In the genomic region with DNA sequence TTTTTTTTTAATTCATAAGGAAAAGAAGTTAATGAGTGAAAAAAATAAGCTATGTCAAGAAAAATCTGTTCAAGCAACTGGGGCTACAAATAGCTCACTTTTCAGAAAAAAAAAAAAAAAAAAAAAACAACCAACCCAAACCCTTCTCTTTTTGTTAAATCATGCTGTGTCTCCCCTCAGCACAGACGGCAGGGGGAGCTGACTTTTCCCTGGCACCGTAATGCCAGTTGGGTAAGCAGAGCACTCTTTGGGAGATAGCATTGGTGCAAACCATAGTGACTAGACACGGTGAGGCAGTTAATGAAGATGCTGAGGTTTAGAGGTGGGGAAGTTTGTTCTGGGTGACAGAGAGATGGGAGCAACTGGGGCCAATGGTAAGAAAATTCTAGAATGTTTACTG, we compare ENCODE assay signal across 15 mouse cellular contexts. TPM values are rescaled to one million over a fixed set of nuclear protein-coding genes. Genes with fewer than 3 reads are reported as not detected.
A peak's percentile ranks its signal among the peaks of the same experiment; 100 is the strongest.
DNase-seq lines count a peak whose midpoint lies in the region; ATAC-seq and TF ChIP-seq lines count a peak whose summit lies in the region.
"Had no signal": no experiment of that assay in that cellular context is flagged by ENCODE, and none has a peak within 500 bp of the region (broad histone marks: within the 10 kb centered on the region; RNA-seq: fewer than 3 reads in every experiment).

No protein-coding gene starts in this region.

- no peak overlapping the region for H3K4me3 ChIP-seq in hindbrain, postnatal 0 days (ENCODE audit: low read length)
- H3K4me3 ChIP-seq in hindbrain, embryonic 11.5 days (ENCODE audit: low read depth, low read length), result no peak overlapping the region
- H3K4me3 ChIP-seq in midbrain, embryonic 14.5 days (replicated peaks; ENCODE audit: low read depth, low read length), result no peak overlapping the region
- H3K4me3 ChIP-seq in midbrain, embryonic 10.5 days, result no peak overlapping the region
- H3K4me3 ChIP-seq: embryonic facial prominence, embryonic 15.5 days; heart, embryonic 10.5 days; hindbrain, embryonic 12.5 days; midbrain, embryonic 12.5 days; neural tube, embryonic 13.5 days had no signal

- peak; percentile 49 for TF ChIP-seq CTCF in hindbrain, postnatal 0 days (IDR thresholded peaks at IDR 0.05; ENCODE audit: low read depth)

- H3K27ac ChIP-seq in hindbrain, postnatal 0 days, result no peak overlapping the region
- no peak overlapping the region for H3K27ac ChIP-seq in hindbrain, embryonic 11.5 days (ENCODE audit: low read depth, low read length)
- H3K27ac ChIP-seq in midbrain, embryonic 14.5 days (replicated peaks; ENCODE audit: low read depth, low read length), result no peak overlapping the region
- H3K27ac ChIP-seq in midbrain, embryonic 10.5 days (replicated peaks), result no peak overlapping the region
- H3K27ac ChIP-seq: heart, embryonic 10.5 days; hindbrain, embryonic 12.5 days; liver, embryonic 14.5 days; midbrain, embryonic 12.5 days; neural tube, embryonic 13.5 days had no signal

- H3K36me3 ChIP-seq in hindbrain, postnatal 0 days (ENCODE audit: insufficient read depth, low read length), result no peaks in the 10 kb centered on the region
- no peaks in the 10 kb centered on the region for H3K36me3 ChIP-seq in hindbrain, embryonic 11.5 days (ENCODE audit: control insufficient read depth, insufficient read depth, low read length)
- no peaks in the 10 kb centered on the region for H3K36me3 ChIP-seq in midbrain, embryonic 14.5 days (ENCODE audit: control insufficient read depth, insufficient read depth, low read length)
- H3K36me3 ChIP-seq in midbrain, embryonic 10.5 days, result no peaks in the 10 kb centered on the region
- H3K36me3 ChIP-seq: embryonic facial prominence, embryonic 15.5 days; heart, embryonic 10.5 days; hindbrain, embryonic 12.5 days; midbrain, embryonic 12.5 days; neural tube, embryonic 13.5 days had no signal

- H3K9me3 ChIP-seq in hindbrain, postnatal 0 days (ENCODE audit: low read length), result no peaks in the 10 kb centered on the region
- no peaks in the 10 kb centered on the region for H3K9me3 ChIP-seq in hindbrain, embryonic 11.5 days (ENCODE audit: control insufficient read depth, low read length)
- H3K9me3 ChIP-seq in midbrain, embryonic 14.5 days (ENCODE audit: control insufficient read depth, low read length), result no peaks in the 10 kb centered on the region
- no peaks in the 10 kb centered on the region for H3K9me3 ChIP-seq in midbrain, embryonic 10.5 days (replicated peaks)
- H3K9me3 ChIP-seq: embryonic facial prominence, embryonic 15.5 days; heart, embryonic 10.5 days; hindbrain, embryonic 12.5 days; midbrain, embryonic 12.5 days; neural tube, embryonic 13.5 days had no signal

- 45% methylated on average over 3 of the region's 3 CpGs for WGBS in hindbrain, postnatal 0 days
- WGBS in hindbrain, embryonic 11.5 days, result 61% methylated on average over 3 of the region's 3 CpGs
- WGBS in midbrain, embryonic 14.5 days, result 58% methylated on average over 3 of the region's 3 CpGs
- 62% methylated on average over 3 of the region's 3 CpGs for WGBS in midbrain, embryonic 10.5 days

- H3K4me2 ChIP-seq in hindbrain, postnatal 0 days (ENCODE audit: low read depth, low read length), result no peak overlapping the region
- no peak overlapping the region for H3K4me2 ChIP-seq in hindbrain, embryonic 11.5 days (replicated peaks; ENCODE audit: low read depth, low read length)
- H3K4me2 ChIP-seq in midbrain, embryonic 14.5 days (ENCODE audit: low read length), result no peak overlapping the region
- H3K4me2 ChIP-seq: embryonic facial prominence, embryonic 15.5 days; hindbrain, embryonic 12.5 days; midbrain, embryonic 12.5 days; neural tube, embryonic 13.5 days had no signal

- no peak for ATAC-seq in hindbrain, postnatal 0 days
- no peak for ATAC-seq in hindbrain, embryonic 11.5 days (ENCODE audit: low FRiP score)
- no peak for ATAC-seq in midbrain, embryonic 14.5 days (ENCODE audit: low FRiP score, low TSS enrichment)
- no peak for ATAC-seq in cerebellum, adult (ENCODE audit: insufficient number of reproducible peaks, low FRiP score, low TSS enrichment)
- ATAC-seq in granulocyte monocyte progenitor cell, adult 5-6 weeks (replicated peaks; ENCODE audit: poor library complexity, severe bottlenecking), result no peak

- H3K27me3 ChIP-seq in hindbrain, postnatal 0 days (ENCODE audit: insufficient read depth, low read length), result no peaks in the 10 kb centered on the region
- H3K27me3 ChIP-seq in hindbrain, embryonic 11.5 days (ENCODE audit: control insufficient read depth, insufficient read depth, low read length), result peaks cover 9% of the 10 kb centered on the region
- H3K27me3 ChIP-seq in midbrain, embryonic 14.5 days (ENCODE audit: control insufficient read depth, insufficient read depth, low read length), result peaks cover 7% of the 10 kb centered on the region; the same call in 1 of the 2 replicates
- peaks cover 56% of the 10 kb centered on the region for H3K27me3 ChIP-seq in midbrain, embryonic 10.5 days (ENCODE audit: low read depth, poor library complexity, severe bottlenecking)
- H3K27me3 ChIP-seq: embryonic facial prominence, embryonic 15.5 days had no signal

- peaks cover 14% of the 10 kb centered on the region for H3K4me1 ChIP-seq in hindbrain, postnatal 0 days (ENCODE audit: insufficient read depth, low read length)
- peaks cover 16% of the 10 kb centered on the region for H3K4me1 ChIP-seq in hindbrain, embryonic 11.5 days (replicated peaks; ENCODE audit: control insufficient read depth, insufficient read depth, low read length)
- H3K4me1 ChIP-seq in midbrain, embryonic 14.5 days (ENCODE audit: control insufficient read depth, insufficient read depth, low read length), result peaks cover 22% of the 10 kb centered on the region
- peaks cover 30% of the 10 kb centered on the region for H3K4me1 ChIP-seq in midbrain, embryonic 10.5 days

- peak; percentile 46 for DNase-seq in hindbrain, postnatal 0 days (ENCODE audit: low spot score)
- DNase-seq in hindbrain, embryonic 11.5 days (ENCODE audit: low spot score), result no peak
- DNase-seq in midbrain, embryonic 14.5 days, result peak; percentile 23
- no peak for DNase-seq in midbrain, embryonic 10.5 days (ENCODE audit: low spot score)
- peak; percentile 74 for DNase-seq in NIH3T3 (ENCODE audit: low read depth)
- peak; percentile 35 for DNase-seq in fibroblast of lung, adult 2 months (ENCODE audit: low read depth)
- DNase-seq: kidney, postnatal 25 days had no signal

- no peak overlapping the region for H3K9ac ChIP-seq in hindbrain, postnatal 0 days (replicated peaks; ENCODE audit: low read length)
- no peak overlapping the region for H3K9ac ChIP-seq in hindbrain, embryonic 11.5 days (ENCODE audit: low read depth, low read length)
- no peak overlapping the region for H3K9ac ChIP-seq in midbrain, embryonic 14.5 days (replicated peaks; ENCODE audit: low read length)
- H3K9ac ChIP-seq: embryonic facial prominence, embryonic 15.5 days; hindbrain, embryonic 12.5 days; liver, embryonic 14.5 days; midbrain, embryonic 12.5 days; neural tube, embryonic 13.5 days had no signal

RNA-seq across cellular contexts. Expression of gene Sept5, which starts 2.3 kb away (rescaled TPM):
- total RNA-seq in hindbrain, postnatal 0 days (2014; rRNA removed), result 286 and 335 TPM in 2 replicates
- polyA plus RNA-seq in hindbrain, postnatal 0 days (2015; fragmentation: Nextera tagmentation; extraction: Ambion mirVana), result 186 and 195 TPM in 2 replicates
- polyA plus RNA-seq in hindbrain, embryonic 11.5 days (2014; fragmentation: Nextera tagmentation; extraction: Ambion mirVana), result 63.4 and 64.4 TPM in 2 replicates
- 175 and 200 TPM in 2 replicates for polyA plus RNA-seq in midbrain, embryonic 14.5 days (2014; fragmentation: Nextera tagmentation; extraction: Ambion mirVana)
- 31.2 and 42.8 TPM in 2 replicates for polyA plus RNA-seq in midbrain, embryonic 10.5 days (2016; fragmentation: Nextera tagmentation; extraction: Ambion mirVana)
- total RNA-seq in granulocyte monocyte progenitor cell, adult 5-6 weeks (2014; fragmentation: Nextera tagmentation), result not detected in 2 replicates
- 1.8 and 2.6 TPM in 2 replicates for total RNA-seq in granulocyte monocyte progenitor cell, adult 5-6 weeks (2017)

RNA-seq across cellular contexts. Expression of gene Gm49601, which starts 5.8 kb away (rescaled TPM):
- total RNA-seq in hindbrain, postnatal 0 days (2014; rRNA removed), result 23.8 and 24.0 TPM in 2 replicates
- 3.1 and 4.0 TPM in 2 replicates for polyA plus RNA-seq in hindbrain, postnatal 0 days (2015; fragmentation: Nextera tagmentation; extraction: Ambion mirVana)
- polyA plus RNA-seq in hindbrain, embryonic 11.5 days (2014; fragmentation: Nextera tagmentation; extraction: Ambion mirVana), result 3.9 and 6.0 TPM in 2 replicates
- polyA plus RNA-seq in midbrain, embryonic 14.5 days (2014; fragmentation: Nextera tagmentation; extraction: Ambion mirVana), result 9.9 and 15.2 TPM in 2 replicates
- polyA plus RNA-seq in midbrain, embryonic 10.5 days (2016; fragmentation: Nextera tagmentation; extraction: Ambion mirVana), result 3.7 and 5.8 TPM in 2 replicates
- total RNA-seq in granulocyte monocyte progenitor cell, adult 5-6 weeks (2014; fragmentation: Nextera tagmentation), result 1.9 TPM in 1 of 2 replicates, not detected in the other
- total RNA-seq in granulocyte monocyte progenitor cell, adult 5-6 weeks (2017), result not detected in 2 replicates

RNA-seq across cellular contexts. Expression of gene Gp1bb, which starts 9.9 kb away (rescaled TPM):
- 29.3 and 30.8 TPM in 2 replicates for total RNA-seq in hindbrain, postnatal 0 days (2014; rRNA removed)
- 7.6 and 10.1 TPM in 2 replicates for polyA plus RNA-seq in hindbrain, postnatal 0 days (2015; fragmentation: Nextera tagmentation; extraction: Ambion mirVana)
- polyA plus RNA-seq in hindbrain, embryonic 11.5 days (2014; fragmentation: Nextera tagmentation; extraction: Ambion mirVana), result 8.9 and 9.5 TPM in 2 replicates
- polyA plus RNA-seq in midbrain, embryonic 14.5 days (2014; fragmentation: Nextera tagmentation; extraction: Ambion mirVana), result 14.7 and 14.9 TPM in 2 replicates
- 4.5 and 4.6 TPM in 2 replicates for polyA plus RNA-seq in midbrain, embryonic 10.5 days (2016; fragmentation: Nextera tagmentation; extraction: Ambion mirVana)
- not detected in 2 replicates for total RNA-seq in granulocyte monocyte progenitor cell, adult 5-6 weeks (2014; fragmentation: Nextera tagmentation)
- not detected in 2 replicates for total RNA-seq in granulocyte monocyte progenitor cell, adult 5-6 weeks (2017)

RNA-seq across cellular contexts. Expression of gene Tbx1, which starts 41.6 kb away (rescaled TPM):
- 0.37 and 4.0 TPM in 2 replicates for total RNA-seq in hindbrain, postnatal 0 days (2014; rRNA removed)
- polyA plus RNA-seq in hindbrain, postnatal 0 days (2015; fragmentation: Nextera tagmentation; extraction: Ambion mirVana), result 0.51 and 0.92 TPM in 2 replicates
- polyA plus RNA-seq in hindbrain, embryonic 11.5 days (2014; fragmentation: Nextera tagmentation; extraction: Ambion mirVana), result 6.4 and 7.4 TPM in 2 replicates
- polyA plus RNA-seq in midbrain, embryonic 14.5 days (2014; fragmentation: Nextera tagmentation; extraction: Ambion mirVana), result 0.27 and 0.34 TPM in 2 replicates
- polyA plus RNA-seq in midbrain, embryonic 10.5 days (2016; fragmentation: Nextera tagmentation; extraction: Ambion mirVana), result 0.97 and 1.7 TPM in 2 replicates
- not detected in 2 replicates for total RNA-seq in granulocyte monocyte progenitor cell, adult 5-6 weeks (2014; fragmentation: Nextera tagmentation)
- total RNA-seq in granulocyte monocyte progenitor cell, adult 5-6 weeks (2017), result not detected in 2 replicates

Comparison
In these comparisons a context has a peak if more than half of its experiments do, and no peak if none do; other contexts are left out.
1. DNase-seq: peak in hindbrain, postnatal 0 days (single experiment), midbrain, embryonic 14.5 days (single experiment), NIH3T3 (single experiment) and fibroblast of lung, adult 2 months (single experiment); none in hindbrain, embryonic 11.5 days (single experiment) and midbrain, embryonic 10.5 days (single experiment).